ENCODE assay signal across 30 mouse cellular contexts in genomic region chr8:72270606-72271005, GRCm38 (mm10). TPM values are rescaled to one million over a fixed set of nuclear protein-coding genes. Genes with fewer than 3 reads are reported as not detected.
A peak's percentile ranks its signal among the peaks of the same experiment; 100 is the strongest.
DNase-seq lines count a peak whose midpoint lies in the region; ATAC-seq and TF ChIP-seq lines count a peak whose summit lies in the region.
"Had no signal": no experiment of that assay in that cellular context is flagged by ENCODE, and none has a peak within 500 bp of the region (broad histone marks: within the 10 kb centered on the region; RNA-seq: fewer than 3 reads in every experiment).

No protein-coding gene starts in this region.

- H3K4me1 ChIP-seq in lung, adult 2 months (ENCODE audit: control insufficient read depth, insufficient read depth, low read length): peaks cover 26% of the 10 kb centered on the region
- H3K4me1 ChIP-seq: forebrain, embryonic 13.5 days; limb, embryonic 10.5 days; midbrain, embryonic 15.5 days; neural tube, embryonic 15.5 days had no signal

- DNase-seq in heart, adult 11 months: peak; percentile 95
- no peak for DNase-seq in heart, adult 9 months (ENCODE audit: low spot score in 2 of 2)
- DNase-seq in lung, postnatal 4 days: peak; percentile 41 to 63
- no peak for DNase-seq in lung, adult 2 months
- DNase-seq in spleen, adult 12 weeks (ENCODE audit: low spot score): peak; percentile 34
- DNase-seq in urinary bladder, postnatal 4 days (ENCODE audit: low spot score in 2 of 2): no peak
- no peak for DNase-seq in urinary bladder, adult 2 months (ENCODE audit: low spot score)
- DNase-seq: adrenal gland, postnatal 14 days; cerebellum, adult 18-20 months; cerebellum, postnatal 25 days; kidney, postnatal 36 days; layer of hippocampus, adult 9-11 months; liver, embryonic 13.5 days; right cerebral cortex, postnatal 14 days; thymus, postnatal 25 days had no signal

- no peak for ATAC-seq in granulocyte monocyte progenitor cell, adult 5-6 weeks (replicated peaks; ENCODE audit: poor library complexity, severe bottlenecking)
- ATAC-seq: forebrain, embryonic 13.5 days; hindbrain, embryonic 16.5 days; intestine, embryonic 16.5 days; midbrain, embryonic 15.5 days; Patski had no signal

- 85% methylated on average over 12 of the region's 12 CpGs for WGBS in lung, adult 2 months

- no peak for TF ChIP-seq CTCF in lung, adult 2 months (IDR thresholded peaks at IDR 0.05; ENCODE audit: insufficient read depth, low read length)

- H3K4me3 ChIP-seq in lung, adult 2 months (replicated peaks; ENCODE audit: extremely low read depth, low read depth, low read length): no peak overlapping the region
- H3K4me3 ChIP-seq: forebrain, embryonic 13.5 days; heart, embryonic 15.5 days; limb, embryonic 10.5 days; liver, embryonic 13.5 days; midbrain, embryonic 15.5 days; neural tube, embryonic 15.5 days had no signal

- TF ChIP-seq POLR2A in lung, adult 2 months (IDR thresholded peaks at IDR 0.05; ENCODE audit: borderline replicate concordance, extremely low read depth, low read depth, low read length): no peak

RNA-seq across cellular contexts. Expression of gene Ap1m1, which starts 30.8 kb away (rescaled TPM):
- 67.5 and 78.6 TPM in 2 replicates for polyA plus RNA-seq in lung, adult 2 months (2012; rRNA removed)
- 80.1 and 117 TPM in 2 replicates for total RNA-seq in granulocyte monocyte progenitor cell, adult 5-6 weeks (2014; fragmentation: Nextera tagmentation)
- 49.1 and 59.8 TPM in 2 replicates for total RNA-seq in granulocyte monocyte progenitor cell, adult 5-6 weeks (2017)
- polyA plus RNA-seq in urinary bladder, adult 2 months (2012; rRNA removed): 75.1 TPM in 2 replicates

RNA-seq across cellular contexts. Expression of gene Gm10282, which starts 34.5 kb away (rescaled TPM):
- 0.53 and 1.8 TPM in 2 replicates for polyA plus RNA-seq in lung, adult 2 months (2012; rRNA removed)
- total RNA-seq in granulocyte monocyte progenitor cell, adult 5-6 weeks (2014; fragmentation: Nextera tagmentation): 29.7 and 33.2 TPM in 2 replicates
- total RNA-seq in granulocyte monocyte progenitor cell, adult 5-6 weeks (2017): 67.4 and 74.9 TPM in 2 replicates
- 6.2 and 8.5 TPM in 2 replicates for polyA plus RNA-seq in urinary bladder, adult 2 months (2012; rRNA removed)

RNA-seq across cellular contexts. Expression of gene Klf2, which starts 48.2 kb away (rescaled TPM):
- polyA plus RNA-seq in lung, adult 2 months (2012; rRNA removed): 144 and 340 TPM in 2 replicates
- total RNA-seq in granulocyte monocyte progenitor cell, adult 5-6 weeks (2014; fragmentation: Nextera tagmentation): 1.9 and 5.5 TPM in 2 replicates
- total RNA-seq in granulocyte monocyte progenitor cell, adult 5-6 weeks (2017): 2.8 and 3.2 TPM in 2 replicates
- polyA plus RNA-seq in urinary bladder, adult 2 months (2012; rRNA removed): 32.4 and 36.7 TPM in 2 replicates

RNA-seq across cellular contexts. Expression of gene Fam32a, which starts 51.1 kb away (rescaled TPM):
- polyA plus RNA-seq in lung, adult 2 months (2012; rRNA removed): 35.9 and 50.0 TPM in 2 replicates
- total RNA-seq in granulocyte monocyte progenitor cell, adult 5-6 weeks (2014; fragmentation: Nextera tagmentation): 47.5 and 52.6 TPM in 2 replicates
- 42.1 and 42.9 TPM in 2 replicates for total RNA-seq in granulocyte monocyte progenitor cell, adult 5-6 weeks (2017)
- polyA plus RNA-seq in urinary bladder, adult 2 months (2012; rRNA removed): 70.7 and 77.4 TPM in 2 replicates

RNA-seq across cellular contexts. Expression of gene Gm11034, which starts 57.2 kb away (rescaled TPM):
- not detected in 2 replicates for polyA plus RNA-seq in lung, adult 2 months (2012; rRNA removed)
- not detected in 2 replicates for total RNA-seq in granulocyte monocyte progenitor cell, adult 5-6 weeks (2014; fragmentation: Nextera tagmentation)
- not detected in 2 replicates for total RNA-seq in granulocyte monocyte progenitor cell, adult 5-6 weeks (2017)
- not detected in 2 replicates for polyA plus RNA-seq in urinary bladder, adult 2 months (2012; rRNA removed)
- total RNA-seq: adrenal gland, postnatal 14 days; gastrocnemius, postnatal 4 days; hematopoietic stem cell, adult 5-6 weeks; left cerebral cortex, adult 8-10 months; megakaryocyte-erythroid progenitor cell, adult 5-6 weeks had no signal
- polyA plus RNA-seq: forebrain, embryonic 13.5 days; heart, embryonic 15.5 days; hindbrain, embryonic 16.5 days; intestine, embryonic 16.5 days; kidney, embryonic 14.5 days; limb, embryonic 10.5 days; liver, embryonic 13.5 days; lung, embryonic 16.5 days; midbrain, embryonic 15.5 days; neural tube, embryonic 15.5 days; Patski had no signal

Comparison
In these comparisons a context has a peak if more than half of its experiments do, and no peak if none do; other contexts are left out.
1. DNase-seq: peak in heart, adult 11 months (single experiment), lung, postnatal 4 days (2 of 2) and spleen, adult 12 weeks (single experiment); none in heart, adult 9 months (0 of 2), lung, adult 2 months (single experiment), urinary bladder, postnatal 4 days (0 of 2) and urinary bladder, adult 2 months (single experiment).